Mouse (Mus musculus) MEL (cell line): ENCODE measurements at regions not wholly inside any gene's neighbourhood (a gene's known extent, or its start where the extent isn't known, plus 50 kb on each side); places are given as distances from the start of the nearest gene placed in this dataset.

Experiments
- CTCF ChIP-seq, 3 experiments: IDR thresholded peaks in 2 of 3; conservative IDR thresholded peaks in 1 of 3; 2 replicates each; pipeline ENCODE4 v1.5.1; 2011 to 2012; ENCODE audit warnings: low read length in 3 of 3, low read depth in 2 of 3, mild to moderate bottlenecking in 2 of 3, improper control_type of control experiment in 1 of 3, inconsistent platforms in 1 of 3, mixed read lengths in 1 of 3, moderate library complexity in 1 of 3; ENCODE audit not compliant: control insufficient read depth in 1 of 3, insufficient read depth in 1 of 3, poor library complexity in 1 of 3, severe bottlenecking in 1 of 3
- ELF1 ChIP-seq: IDR thresholded peaks from 2 replicates; pipeline ENCODE4 v1.6.1; 2014; ENCODE audit warnings: low read depth, mild to moderate bottlenecking, inconsistent platforms, low read length, improper control_type of control experiment, moderate library complexity
- GATA1 ChIP-seq: IDR thresholded peaks from 2 replicates; pipeline ENCODE4 v1.6.1; 2011; ENCODE audit warnings: low read depth, low read length, improper control_type of control experiment
- MAFK ChIP-seq: IDR thresholded peaks from 2 replicates; pipeline ENCODE4 v1.6.1; 2011; ENCODE audit warnings: low read depth, mild to moderate bottlenecking, low read length, improper control_type of control experiment, borderline replicate concordance
- NELFE ChIP-seq: IDR thresholded peaks from 2 replicates; pipeline ENCODE4 v1.6.1; 2011; ENCODE audit warnings: low read depth, low read length, improper control_type of control experiment
- NRF1 ChIP-seq: IDR thresholded peaks from 2 replicates; pipeline ENCODE4 v1.6.1; 2014; ENCODE audit warnings: low read depth, mild to moderate bottlenecking, inconsistent platforms, low read length, improper control_type of control experiment, moderate library complexity; ENCODE audit not compliant: poor library complexity, insufficient read depth, severe bottlenecking
- POLR2A ChIP-seq, 2 experiments: IDR thresholded peaks; 2 replicates each; pipeline ENCODE4 v1.6.1; 2011 to 2012; ENCODE audit warnings: low read length in 2 of 2, mild to moderate bottlenecking in 2 of 2, control low read depth in 1 of 2, improper control_type of control experiment in 1 of 2, low read depth in 1 of 2, moderate library complexity in 1 of 2; ENCODE audit not compliant: control insufficient read depth in 1 of 2, insufficient read depth in 1 of 2, poor library complexity in 1 of 2
- SIN3A ChIP-seq: IDR thresholded peaks from 2 replicates; pipeline ENCODE4 v1.6.1; 2012; ENCODE audit warnings: low read length, improper control_type of control experiment, inconsistent platforms
- ZNF384 ChIP-seq: IDR thresholded peaks from 2 replicates; pipeline ENCODE4 v1.6.1; 2012; ENCODE audit warnings: low read depth, mild to moderate bottlenecking, inconsistent platforms, low read length, improper control_type of control experiment

DNA sequence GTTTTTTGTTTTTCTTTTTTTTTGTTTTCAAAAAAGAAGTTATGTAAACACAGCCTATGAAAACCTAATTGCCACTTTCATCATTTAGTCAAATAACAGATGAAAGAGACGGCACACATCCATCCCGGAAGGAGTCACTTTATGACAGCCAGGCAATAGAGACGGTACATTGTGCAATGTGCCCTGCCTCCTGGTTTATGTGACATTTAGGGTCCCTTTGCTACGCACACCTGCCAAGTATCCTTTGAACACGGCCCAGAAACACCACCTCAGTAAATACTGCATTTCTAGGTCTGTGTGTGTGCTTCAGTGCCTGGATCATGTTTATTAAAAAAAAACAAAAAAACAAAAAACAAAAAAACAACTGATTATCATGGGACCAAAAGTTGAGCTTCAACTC, 104.6 kb downstream of the Ets2 start:
- TF ChIP-seq GATA1 (no peak), POLR2A (IDR thresholded peaks at IDR 0.05; ENCODE audit: control insufficient read depth in 1 of 2, insufficient read depth in 1 of 2, low read depth in 1 of 2, low read length in 2 of 2, poor library complexity in 1 of 2) (no peak), CTCF (IDR thresholded peaks at IDR 0.05 in 2 of 3, conservative IDR thresholded peaks at IDR 0.05 in 1 of 3; ENCODE audit: control insufficient read depth in 1 of 3, insufficient read depth in 1 of 3, low read depth in 2 of 3, low read length in 3 of 3, poor library complexity in 1 of 3, severe bottlenecking in 1 of 3) (no peak), ELF1 (no peak), ZNF384 (no peak), MAFK (no peak), NELFE (no peak), NRF1 (no peak), SIN3A (no peak)
